Mouse (Mus musculus): ENCODE measurements around the gene Pcna.

DNA sequence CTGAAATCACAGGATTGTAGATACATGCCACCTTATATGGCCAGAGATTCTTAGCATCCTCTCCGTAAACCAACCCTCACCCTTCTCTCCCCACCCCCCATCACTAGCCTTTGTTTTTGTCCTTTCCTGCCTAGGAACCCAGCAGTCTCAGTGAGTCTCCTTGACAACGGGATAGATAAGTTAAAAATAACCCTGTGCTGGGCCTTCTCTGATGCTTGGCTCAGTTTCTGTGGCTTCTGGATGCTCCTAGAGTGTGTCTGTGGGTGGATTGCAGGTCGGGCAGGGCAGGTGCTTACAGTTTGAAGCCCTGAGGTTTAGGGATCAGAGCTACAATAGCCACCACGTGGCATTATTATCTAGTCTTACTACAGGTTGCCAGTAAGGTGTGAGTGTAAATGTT, 39.0 kb upstream of the Pcna start:
- TF ChIP-seq CTCF (IDR thresholded peaks at IDR 0.05; ENCODE audit: low read depth, low read length) = no peak
- no peak for TF ChIP-seq GATA2 (IDR thresholded peaks at IDR 0.05; ENCODE audit: borderline replicate concordance, low read depth, low read length)
- TF ChIP-seq GATA1 (IDR thresholded peaks at IDR 0.05; ENCODE audit: borderline replicate concordance, low read length) = no peak
- TF ChIP-seq TAL1 (conservative IDR thresholded peaks at IDR 0.05; ENCODE audit: low read depth, low read length) = no peak

Measured in G1E (cell line).